9 mouse cellular contexts compared by ENCODE assay signal in the genomic region with DNA sequence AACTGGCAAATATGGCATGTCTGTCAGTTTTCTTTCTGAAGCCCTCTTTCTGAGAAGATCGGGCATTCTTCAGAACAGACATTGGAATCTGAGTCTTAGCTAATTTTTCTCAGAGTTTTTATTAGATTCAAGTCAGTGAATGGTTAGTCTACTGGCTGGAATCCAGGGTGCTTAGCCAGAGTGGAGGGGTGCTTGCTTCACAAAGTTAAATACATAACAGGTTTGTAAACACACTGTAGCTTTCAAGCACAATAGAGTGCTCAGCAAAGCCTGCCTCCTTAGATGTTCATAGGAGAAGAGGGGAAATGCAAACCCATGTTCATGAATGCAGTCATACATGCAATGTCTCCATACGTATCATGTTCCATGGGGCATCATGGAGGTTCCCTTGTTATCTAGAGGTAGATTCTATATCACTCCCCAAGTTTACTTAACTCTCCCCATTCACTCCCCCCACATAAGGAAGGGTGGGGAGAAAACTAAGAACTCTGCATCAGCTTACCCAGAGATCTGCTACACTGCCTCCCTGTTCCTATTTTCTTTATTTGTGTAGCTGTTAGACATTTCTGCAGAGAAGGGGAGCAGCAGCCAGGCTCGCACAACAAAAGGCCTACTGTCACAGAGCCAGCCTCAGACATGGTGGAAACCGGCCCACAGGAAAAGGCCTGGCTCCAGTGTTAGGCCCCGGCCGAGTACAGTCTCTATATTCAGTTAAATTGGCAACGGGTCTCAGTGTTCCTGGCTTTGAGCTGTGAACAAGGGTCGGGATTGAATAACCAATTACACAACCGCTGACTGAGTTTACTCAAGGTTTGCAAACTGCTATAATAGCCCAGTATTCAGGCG.
DNase-seq lines count a peak whose midpoint lies in the region; ATAC-seq and TF ChIP-seq lines count a peak whose summit lies in the region.
"Had no signal": no experiment of that assay in that cellular context is flagged by ENCODE, and none has a peak within 500 bp of the region (broad histone marks: within the 10 kb centered on the region; RNA-seq: fewer than 3 reads in every experiment).

No protein-coding gene starts in this region.

- TF ChIP-seq EP300 in stomach, postnatal 0 days (optimal IDR thresholded peaks at IDR 0.05) = no peak

- WGBS in hindbrain, embryonic 16.5 days = 48% methylated on average over 10 of the region's 10 CpGs
- WGBS in stomach, postnatal 0 days = 24% methylated on average over 10 of the region's 10 CpGs

- H3K27me3 ChIP-seq in hindbrain, embryonic 16.5 days (replicated peaks; ENCODE audit: control insufficient read depth, insufficient read depth, low read length) = no peaks in the 10 kb centered on the region
- H3K27me3 ChIP-seq in stomach, postnatal 0 days (ENCODE audit: control insufficient read depth, insufficient read depth, low read length) = no peaks in the 10 kb centered on the region
- H3K27me3 ChIP-seq: Patski had no signal

- DNase-seq in adrenal gland, postnatal 36 days = peak; percentile 5 to 37
- DNase-seq in gastrocnemius, adult 8-10 months (ENCODE audit: low spot score in 2 of 2) = peak; percentile 45 to 64
- peak; percentile 70 to 81 for DNase-seq in left cerebral cortex, adult 9 months (ENCODE audit: low spot score in 2 of 2)
- DNase-seq in mesoderm, embryonic 11.5 days (ENCODE audit: low read depth, low spot score) = peak; percentile 49
- DNase-seq in stomach, postnatal 0 days (ENCODE audit: low spot score) = peak; percentile 54

- no peak for TF ChIP-seq POLR2A in cortical plate, adult 2 months (IDR thresholded peaks at IDR 0.05; ENCODE audit: extremely low read depth, insufficient read depth, low read length)

- ATAC-seq in hindbrain, embryonic 16.5 days = peak; percentile 97
- ATAC-seq in stomach, postnatal 0 days (ENCODE audit: low FRiP score, low TSS enrichment) = peak; percentile 69
- no peak for ATAC-seq in megakaryocyte progenitor cell, adult 5-6 weeks (replicated peaks; ENCODE audit: poor library complexity)
- ATAC-seq: Patski had no signal

- H3K9ac ChIP-seq in hindbrain, embryonic 16.5 days (ENCODE audit: low read depth, low read length) = no peak overlapping the region
- H3K9ac ChIP-seq in stomach, postnatal 0 days (ENCODE audit: low read length) = no peak overlapping the region

- no peaks in the 10 kb centered on the region for H3K9me3 ChIP-seq in hindbrain, embryonic 16.5 days (ENCODE audit: control insufficient read depth, low read length)
- H3K9me3 ChIP-seq in stomach, postnatal 0 days (ENCODE audit: control insufficient read depth, low read length) = no peaks in the 10 kb centered on the region

- H3K4me3 ChIP-seq in cortical plate, adult 2 months (ENCODE audit: insufficient read depth, low read length) = no peak overlapping the region
- H3K4me3 ChIP-seq in hindbrain, embryonic 16.5 days (ENCODE audit: low read length) = no peak overlapping the region
- no peak overlapping the region for H3K4me3 ChIP-seq in stomach, postnatal 0 days (ENCODE audit: low read depth, low read length)

- H3K36me3 ChIP-seq in hindbrain, embryonic 16.5 days (ENCODE audit: control insufficient read depth, insufficient read depth, low read length) = no peaks in the 10 kb centered on the region
- no peaks in the 10 kb centered on the region for H3K36me3 ChIP-seq in stomach, postnatal 0 days (ENCODE audit: control insufficient read depth, insufficient read depth, low read length)

- H3K4me1 ChIP-seq in cortical plate, adult 2 months (ENCODE audit: control insufficient read depth, insufficient read depth, low read length) = peaks cover 2% of the 10 kb centered on the region; the same call in 1 of the 2 replicates
- H3K4me1 ChIP-seq in hindbrain, embryonic 16.5 days (ENCODE audit: control insufficient read depth, insufficient read depth, low read depth, low read length) = no peaks in the 10 kb centered on the region
- 0 out of 2 replicates have a peak, but pooled peaks cover 2% of the 10 kb centered on the region for H3K4me1 ChIP-seq in stomach, postnatal 0 days (replicated peaks; ENCODE audit: control insufficient read depth, insufficient read depth)

- TF ChIP-seq CTCF in cortical plate, adult 2 months (IDR thresholded peaks at IDR 0.05; ENCODE audit: extremely low read depth, insufficient read depth, low read length) = no peak
- no peak for TF ChIP-seq CTCF in stomach, postnatal 0 days (IDR thresholded peaks at IDR 0.05; ENCODE audit: low read depth)

- H3K27ac ChIP-seq in cortical plate, adult 2 months (ENCODE audit: insufficient read depth, low read length) = peak overlapping the region; percentile 69
- H3K27ac ChIP-seq in hindbrain, embryonic 16.5 days (ENCODE audit: low read depth, low read length) = peak overlapping the region; percentile 72
- 0 out of 2 replicates have a peak overlapping the region, but pooled peaks have one; percentile 18 for H3K27ac ChIP-seq in stomach, postnatal 0 days (replicated peaks)

- H3K4me2 ChIP-seq in hindbrain, embryonic 16.5 days (ENCODE audit: low read length) = no peak overlapping the region
- H3K4me2 ChIP-seq in stomach, postnatal 0 days (replicated peaks; ENCODE audit: low read depth) = no peak overlapping the region

Comparison
In these comparisons a context has a peak if more than half of its experiments do, and no peak if none do; other contexts are left out.
1. DNase-seq: peak in every context shown above with its lines; median percentile 76 in left cerebral cortex, adult 9 months; 54 in gastrocnemius, adult 8-10 months; 54 in stomach, postnatal 0 days; 49 in mesoderm, embryonic 11.5 days; 21 in adrenal gland, postnatal 36 days.
2. H3K27ac ChIP-seq: peak in every context shown above with its lines; median percentile 72 in hindbrain, embryonic 16.5 days; 69 in cortical plate, adult 2 months; 18 in stomach, postnatal 0 days.